Mouse (Mus musculus) stomach, embryonic 14.5 days (tissue): Measurements from ENCODE around the gene Gm11444. TPM values are rescaled to one million over a fixed set of nuclear protein-coding genes. Genes with fewer than 3 reads are reported as not detected.
A peak's percentile ranks its signal among the peaks of the same experiment; 100 is the strongest.

Experiments used
- ATAC-seq: fragments of 200-750 bp; cut with Nextera tagmentation; 2 replicates; pipeline ENCODE4 v1.8.0; 2017; ENCODE audit warnings: low read depth, moderate TSS enrichment; ENCODE audit not compliant: insufficient number of reproducible peaks, insufficient read depth, low FRiP score
- H3K27ac ChIP-seq: fragments of 300-500 bp; sonication (generic); 2 replicates; pipeline ENCODE4 v1.5.1; 2014; ENCODE audit warnings: mild to moderate bottlenecking, low read length, moderate library complexity, mixed read lengths
- H3K27me3 ChIP-seq: fragments of 300-500 bp; sonication (generic); 2 replicates; pipeline ENCODE4 v1.6.1; 2014; ENCODE audit warnings: low read length, control low read depth, mixed read lengths; ENCODE audit not compliant: control insufficient read depth, insufficient read depth
- H3K36me3 ChIP-seq: fragments of 300-500 bp; sonication (generic); 2 replicates; pipeline ENCODE4 v1.6.1; 2014; ENCODE audit warnings: mild to moderate bottlenecking, control low read depth, low read length, moderate library complexity, mixed read lengths; ENCODE audit not compliant: control insufficient read depth, insufficient read depth
- H3K4me1 ChIP-seq: fragments of 300-500 bp; sonication (generic); 2 replicates; pipeline ENCODE4 v1.6.1; 2014; ENCODE audit warnings: low read length, control low read depth, mixed read lengths; ENCODE audit not compliant: control insufficient read depth, insufficient read depth
- H3K4me2 ChIP-seq: fragments of 300-500 bp; sonication (generic); replicated peaks from 2 replicates; pipeline ENCODE4 v1.6.1; 2014; ENCODE audit warnings: low read depth, low read length, control low read depth
- H3K4me3 ChIP-seq: fragments of 300-500 bp; sonication (generic); 2 replicates; pipeline ENCODE4 v1.5.1; 2014; ENCODE audit warnings: low read depth, low read length, control low read depth
- H3K9ac ChIP-seq: fragments of 300-500 bp; sonication (generic); replicated peaks from 2 replicates; pipeline ENCODE4 v1.6.1; 2014; ENCODE audit warnings: low read depth, mild to moderate bottlenecking, control low read depth, low read length, moderate library complexity, mixed read lengths
- H3K9me3 ChIP-seq: fragments of 300-500 bp; sonication (generic); 2 replicates; pipeline ENCODE4 v1.6.1; 2016; ENCODE audit warnings: low read depth, low read length, control low read depth; ENCODE audit not compliant: control insufficient read depth
- WGBS: fragments of 180-500 bp; shearing (Covaris S2); extraction: QIAGEN DNeasy Blood & Tissue Kit; methylation state at CpG from one replicate; pipeline ENCODE4 v1.1.7; 2014; 5-methylcytosine and 5-hydroxymethylcytosine counted together
- polyA plus RNA-seq: library from polyadenylated mRNA; unstranded; fragments of >200 nt; fragmentation: Nextera tagmentation; extraction: Ambion mirVana; gene quantifications from 2 replicates; pipeline ENCODE4 v1.2.1, GENCODE M21; 2014

Gene Gm11444
- polyA plus RNA-seq, 1 experiment from 2014 or later = not detected

DNA sequence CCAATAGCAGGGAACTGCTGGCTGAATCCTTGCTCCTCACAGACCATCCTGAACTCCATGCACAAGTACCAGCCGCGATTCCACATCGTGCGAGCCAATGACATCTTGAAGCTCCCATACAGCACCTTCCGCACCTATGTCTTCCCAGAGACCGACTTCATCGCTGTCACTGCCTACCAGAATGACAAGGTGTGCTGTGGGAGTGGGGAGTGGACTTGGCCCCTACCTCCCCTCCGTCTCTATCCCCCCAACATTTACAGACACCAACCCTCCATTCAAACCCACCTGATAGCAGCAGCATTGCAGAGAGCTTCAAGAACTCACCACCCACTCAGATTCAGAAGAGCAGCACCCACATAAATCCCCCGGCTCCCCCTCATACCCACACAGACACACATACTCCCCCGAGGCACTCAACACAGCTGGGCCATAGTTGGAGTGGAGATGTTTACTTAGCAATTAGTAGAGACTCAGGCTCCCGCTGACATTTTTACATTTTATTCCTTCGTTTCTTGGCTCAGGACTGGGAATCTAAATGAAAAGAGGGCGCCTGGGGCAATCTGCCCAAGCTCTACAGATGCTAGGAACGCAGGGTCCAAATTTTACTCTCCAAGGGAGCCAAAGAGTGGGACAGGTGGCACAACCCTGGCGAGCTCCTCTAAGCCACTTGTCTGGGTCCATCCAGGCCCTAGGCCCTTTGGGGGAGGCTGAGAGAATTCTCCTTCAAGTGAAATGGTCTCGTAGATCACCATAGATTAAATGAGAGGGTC is 14.2 kb downstream of the Gm11444 start:
- peak overlapping the region; percentile 87 for H3K4me2 ChIP-seq
- H3K9ac ChIP-seq = peak overlapping the region; percentile 54; the same call in 1 of the 2 replicates
- H3K27ac ChIP-seq = peak overlapping the region; percentile 36; the same call in 1 of the 2 replicates
- 31% methylated on average over 16 of the region's 16 CpGs for WGBS
- H3K9me3 ChIP-seq = no peaks in the 10 kb centered on the region
- H3K36me3 ChIP-seq = peaks cover 7% of the 10 kb centered on the region; the same call in 1 of the 2 replicates
- H3K4me3 ChIP-seq = peak overlapping the region; percentile 59
- H3K4me1 ChIP-seq = peaks cover 14% of the 10 kb centered on the region; the same call in 1 of the 2 replicates
- H3K27me3 ChIP-seq = peaks cover 30% of the 10 kb centered on the region
- ATAC-seq = no peak

DNA sequence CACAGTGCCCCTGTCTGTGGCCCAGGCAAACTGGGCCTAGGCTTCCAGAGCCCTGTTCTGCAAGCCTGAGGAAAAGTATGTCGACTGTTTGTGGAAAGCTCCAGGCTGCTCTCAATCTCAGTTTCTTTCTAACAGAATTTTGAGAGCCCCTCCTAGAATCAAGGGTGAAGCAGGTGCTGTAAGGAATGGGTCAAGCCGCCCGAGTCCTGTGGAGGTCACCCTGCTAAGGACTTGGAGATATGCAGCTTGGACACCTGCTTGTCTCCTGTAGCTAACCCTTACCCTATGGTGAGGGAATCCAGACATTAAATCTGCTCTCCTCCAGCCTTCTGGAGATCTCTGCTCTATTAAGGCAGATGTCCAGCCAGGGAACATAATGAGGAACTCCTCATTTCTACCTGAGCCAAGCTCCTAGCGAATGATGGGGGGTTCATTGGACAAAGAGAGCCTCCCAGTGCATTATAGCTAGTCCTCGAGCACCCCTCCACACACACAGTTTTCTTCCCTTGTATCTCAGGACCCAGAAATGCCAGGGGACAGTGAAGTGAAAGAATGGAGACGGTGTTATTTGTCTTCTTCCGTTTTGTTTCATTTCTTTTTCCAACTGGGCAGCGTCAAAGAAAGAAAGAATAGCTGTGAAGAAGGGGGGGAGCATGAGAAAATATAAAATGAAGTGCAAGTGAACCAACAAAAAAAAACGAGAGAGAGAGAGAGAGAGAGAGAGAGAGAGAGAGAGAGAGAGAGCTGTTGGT is 15.0 kb downstream of the Gm11444 start:
- WGBS = 29% methylated on average over 9 of the region's 9 CpGs
- Histone ChIP-seq H3K27ac (no peak overlapping the region), H3K9me3 (no peaks in the 10 kb centered on the region), H3K9ac (peak overlapping the region; percentile 81), H3K36me3 (peaks cover 7% of the 10 kb centered on the region; the same call in 1 of the 2 replicates), H3K4me1 (peaks cover 16% of the 10 kb centered on the region; the same call in 1 of the 2 replicates), H3K4me2 (peak overlapping the region; percentile 87), H3K27me3 (peaks cover 23% of the 10 kb centered on the region), H3K4me3 (peak overlapping the region; percentile 59)
- ATAC-seq = no peak

DNA sequence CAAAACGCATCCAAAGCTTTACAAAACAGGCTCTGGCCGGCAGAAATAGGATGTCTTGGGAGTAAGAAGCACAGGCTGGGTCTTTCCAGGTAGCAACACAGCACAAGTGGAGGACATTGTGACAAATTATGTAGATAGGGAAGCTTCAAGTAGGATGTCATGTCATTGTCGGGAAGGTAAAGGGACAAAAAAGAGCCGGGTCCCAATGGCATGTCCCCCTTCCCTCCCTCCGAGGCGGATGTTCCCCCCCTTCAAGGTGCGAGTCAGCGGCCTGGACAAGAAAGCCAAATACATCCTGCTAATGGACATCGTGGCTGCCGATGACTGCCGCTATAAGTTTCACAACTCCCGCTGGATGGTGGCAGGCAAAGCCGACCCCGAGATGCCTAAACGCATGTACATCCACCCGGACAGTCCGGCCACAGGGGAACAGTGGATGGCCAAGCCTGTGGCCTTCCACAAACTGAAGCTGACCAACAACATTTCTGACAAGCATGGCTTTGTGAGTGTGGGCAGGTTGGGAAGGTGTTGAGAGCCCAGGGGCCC is 15.7 kb downstream of the Gm11444 start:
- H3K27me3 ChIP-seq = peaks cover 19% of the 10 kb centered on the region
- H3K27ac ChIP-seq = no peak overlapping the region
- 28% methylated on average over 17 of the region's 17 CpGs for WGBS
- ATAC-seq = no peak
- H3K4me1 ChIP-seq = peaks cover 23% of the 10 kb centered on the region; the same call in 1 of the 2 replicates
- peak overlapping the region; percentile 81 for H3K9ac ChIP-seq
- peak overlapping the region; percentile 87 for H3K4me2 ChIP-seq
- H3K36me3 ChIP-seq = peaks cover 7% of the 10 kb centered on the region; the same call in 1 of the 2 replicates
- no peaks in the 10 kb centered on the region for H3K9me3 ChIP-seq
- H3K4me3 ChIP-seq = peak overlapping the region; percentile 59

DNA sequence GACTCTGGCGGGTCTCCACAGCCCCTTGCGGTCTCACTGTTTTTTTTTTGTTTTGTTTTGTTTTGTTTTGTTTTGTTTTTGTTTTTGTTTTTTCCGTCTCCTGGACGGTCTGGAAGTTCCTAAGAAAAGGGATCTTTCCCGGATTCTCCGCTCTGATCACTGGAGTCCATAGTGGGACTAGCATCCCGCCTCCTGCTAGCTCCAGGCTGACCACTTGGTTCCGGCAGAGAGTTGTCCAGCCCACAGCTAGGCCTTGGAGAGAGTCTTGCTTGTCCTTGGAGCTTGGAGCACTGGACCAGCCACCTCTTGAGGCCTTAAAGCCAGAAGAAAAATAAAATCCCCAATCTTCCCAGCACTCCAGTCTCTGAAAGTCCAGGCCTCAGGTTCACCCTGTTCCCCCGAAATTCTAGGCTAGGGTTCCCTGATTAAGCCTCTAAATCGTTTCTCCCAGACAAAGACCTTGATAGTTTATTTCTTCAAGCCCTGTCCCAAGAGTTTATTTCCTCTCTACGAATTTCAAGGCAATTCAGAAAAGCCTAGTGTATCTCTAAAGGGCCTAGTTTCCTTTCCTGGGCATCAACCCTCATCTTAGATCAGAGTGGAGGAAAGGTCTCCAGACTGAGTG is 16.3 kb downstream of the Gm11444 start:
- no peak for ATAC-seq
- Histone ChIP-seq H3K27me3 (peaks cover 16% of the 10 kb centered on the region), H3K9ac (peak overlapping the region; percentile 81), H3K4me3 (peak overlapping the region; percentile 59), H3K4me1 (peaks cover 27% of the 10 kb centered on the region; the same call in 1 of the 2 replicates), H3K9me3 (no peaks in the 10 kb centered on the region), H3K27ac (peak overlapping the region; percentile 78), H3K4me2 (peak overlapping the region; percentile 87), H3K36me3 (peaks cover 7% of the 10 kb centered on the region; the same call in 1 of the 2 replicates)
- 17% methylated on average over 11 of the region's 11 CpGs for WGBS

DNA sequence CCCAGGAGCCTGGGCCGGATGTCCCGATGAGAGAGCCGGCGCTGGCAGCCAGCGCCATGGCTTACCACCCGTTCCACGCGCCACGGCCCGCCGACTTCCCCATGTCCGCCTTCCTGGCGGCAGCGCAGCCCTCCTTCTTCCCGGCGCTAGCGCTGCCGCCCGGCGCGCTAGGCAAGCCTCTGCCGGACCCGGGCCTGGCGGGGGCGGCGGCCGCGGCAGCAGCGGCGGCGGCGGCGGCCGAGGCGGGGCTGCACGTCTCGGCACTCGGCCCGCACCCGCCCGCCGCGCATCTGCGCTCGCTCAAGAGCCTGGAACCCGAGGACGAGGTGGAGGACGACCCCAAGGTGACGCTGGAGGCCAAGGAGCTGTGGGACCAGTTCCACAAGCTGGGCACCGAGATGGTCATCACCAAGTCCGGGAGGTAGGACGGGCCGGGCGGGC is 17.0 kb downstream of the Gm11444 start:
- Histone ChIP-seq H3K4me2 (peak overlapping the region; percentile 87), H3K9me3 (no peaks in the 10 kb centered on the region), H3K27ac (peak overlapping the region; percentile 78), H3K36me3 (peaks cover 5% of the 10 kb centered on the region; the same call in 1 of the 2 replicates), H3K27me3 (peaks cover 19% of the 10 kb centered on the region), H3K9ac (peak overlapping the region; percentile 81), H3K4me1 (peaks cover 27% of the 10 kb centered on the region; the same call in 1 of the 2 replicates), H3K4me3 (peak overlapping the region; percentile 59)
- WGBS = under 1% methylated on average over 48 of the region's 54 CpGs
- no peak for ATAC-seq

DNA sequence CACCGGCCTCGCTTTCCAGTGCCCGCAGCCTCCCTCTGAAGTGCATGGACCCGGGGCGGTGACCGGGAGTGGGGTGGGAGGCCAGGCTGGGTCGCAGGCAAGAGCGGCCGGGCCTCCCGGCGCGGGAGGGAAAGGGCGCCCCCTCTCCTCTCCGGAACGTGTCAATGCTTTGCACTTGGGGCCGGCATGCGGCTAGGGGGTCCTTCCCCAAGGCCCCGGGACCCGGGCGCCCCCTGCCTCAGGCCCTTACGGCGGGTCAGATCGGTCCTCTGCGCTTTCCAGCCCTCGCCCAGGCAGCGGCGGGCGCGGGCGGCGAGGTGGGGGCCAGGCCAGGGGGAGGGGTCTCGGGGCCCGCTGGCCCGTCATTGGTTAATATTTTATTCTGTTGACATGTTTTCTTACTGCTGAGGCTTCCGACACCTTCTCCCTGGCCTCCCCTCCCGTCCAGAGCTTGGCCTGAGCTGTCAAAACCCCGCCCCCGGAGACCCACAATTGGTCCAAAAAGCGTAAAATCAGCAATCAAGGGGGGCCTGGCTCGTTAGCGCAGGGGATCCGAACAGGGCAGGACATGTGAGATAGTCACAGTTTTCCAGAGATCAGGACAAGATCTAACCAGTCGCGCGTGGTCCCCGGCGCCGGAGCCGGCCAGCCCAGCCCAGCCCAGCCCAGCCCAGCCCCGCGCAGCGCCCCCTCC is 17.8 kb downstream of the Gm11444 start, which contains the start of gene Tbx2:
Gene Tbx2, plus strand, starts transcription at position 321 of the 694 bp plus-strand sequence.
- WGBS = under 1% methylated on average over 49 of the region's 52 CpGs
- H3K27me3 ChIP-seq = peaks cover 17% of the 10 kb centered on the region
- H3K36me3 ChIP-seq = no peaks in the 10 kb centered on the region; the same call in 1 of the 2 replicates

DNA sequence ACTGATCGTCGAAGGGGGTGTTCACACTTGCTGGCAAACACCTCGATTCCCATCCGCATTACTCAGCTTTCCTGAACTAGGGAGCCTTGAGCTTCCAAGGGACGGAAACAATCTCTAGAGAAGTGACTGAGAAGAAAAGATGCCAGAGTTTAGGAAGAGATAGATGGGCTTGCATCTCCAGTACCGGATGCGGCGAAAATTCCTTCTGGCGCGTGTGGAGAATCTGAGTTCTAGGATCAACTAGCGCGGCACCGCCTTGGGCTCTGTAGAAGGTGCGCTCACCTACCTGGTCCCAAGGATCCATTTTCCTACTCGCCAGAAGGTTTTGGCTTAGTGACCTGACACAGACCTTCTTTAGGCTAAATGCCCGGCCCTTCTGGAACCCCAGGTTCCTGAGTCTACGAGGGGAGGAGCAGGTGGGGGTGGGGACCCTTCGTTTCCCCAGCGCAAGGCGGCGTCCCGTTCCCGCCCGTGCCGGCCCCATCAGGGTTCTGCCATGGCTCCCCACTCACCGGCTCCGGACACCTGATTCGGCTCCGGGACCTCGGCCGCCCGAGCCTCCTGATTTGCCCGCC is 18.4 kb downstream of the Gm11444 start:
- 0 out of 2 replicates have a peak, but pooled peaks have one; percentile 6 for ATAC-seq
- peaks cover 24% of the 10 kb centered on the region for H3K27me3 ChIP-seq

More for the DNA sequence above, 17.8 kb downstream of the Gm11444 start, which contains the start of gene Tbx2:
- Histone ChIP-seq H3K4me2 (peak within 1 kb of the TSS; percentile 87), H3K27ac (peak within 1 kb of the TSS; percentile 78), H3K9ac (peak within 1 kb of the TSS; percentile 81), H3K9me3 (no peaks in the 10 kb centered on the region), H3K4me3 (peak within 1 kb of the TSS; percentile 59), H3K4me1 (peaks cover 22% of the 10 kb centered on the region; the same call in 1 of the 2 replicates)
- ATAC-seq = peak; percentile 64

More for the DNA sequence above, 18.4 kb downstream of the Gm11444 start:
- H3K4me2 ChIP-seq = peak overlapping the region; percentile 87
- H3K9me3 ChIP-seq = no peaks in the 10 kb centered on the region
- under 1% methylated on average over 33 of the region's 33 CpGs for WGBS
- H3K36me3 ChIP-seq = no peaks in the 10 kb centered on the region
- peak overlapping the region; percentile 59 for H3K4me3 ChIP-seq
- peak overlapping the region; percentile 68; the same call in 1 of the 2 replicates for H3K27ac ChIP-seq
- H3K9ac ChIP-seq = peak overlapping the region; percentile 8
- H3K4me1 ChIP-seq = peaks cover 25% of the 10 kb centered on the region; the same call in 1 of the 2 replicates
